Mouse (Mus musculus): ENCODE results near the gene Mrnip.

Gene Mrnip

GRCm38 (mm10) chr11:50154777-50155520, 19.3 kb upstream of the Mrnip start:
- H3K9me3 ChIP-seq (ENCODE audit: low read length): no peaks in the 10 kb centered on the region
- peaks cover 22% of the 10 kb centered on the region for H3K4me1 ChIP-seq (replicated peaks; ENCODE audit: low read depth, low read length)
- no peaks in the 10 kb centered on the region for H3K27me3 ChIP-seq (ENCODE audit: insufficient read depth, low read length)
- no peak for TF ChIP-seq NANOG (IDR thresholded peaks at IDR 0.05; ENCODE audit: borderline replicate concordance, low read length)
- no peak for TF ChIP-seq POU5F1 (IDR thresholded peaks at IDR 0.05; ENCODE audit: borderline replicate concordance, low read length)
- no peak for TF ChIP-seq CTCF (conservative IDR thresholded peaks at IDR 0.05; ENCODE audit: low read length)
- H3K36me3 ChIP-seq (ENCODE audit: insufficient read depth, low read length): peaks cover 82% of the 10 kb centered on the region
- H3K4me3 ChIP-seq (replicated peaks; ENCODE audit: low read length): no peak overlapping the region

- Histone ChIP-seq H3K27me3 (ENCODE audit: insufficient read depth, low read length) (no peaks in the 10 kb centered on the region), H3K9me3 (ENCODE audit: low read length) (no peaks in the 10 kb centered on the region), H3K4me1 (replicated peaks; ENCODE audit: low read depth, low read length) (peaks cover 22% of the 10 kb centered on the region), H3K36me3 (ENCODE audit: insufficient read depth, low read length) (peaks cover 74% of the 10 kb centered on the region), H3K4me3 (replicated peaks; ENCODE audit: low read length) (no peak overlapping the region)
- TF ChIP-seq POU5F1 (IDR thresholded peaks at IDR 0.05; ENCODE audit: borderline replicate concordance, low read length) (no peak), NANOG (IDR thresholded peaks at IDR 0.05; ENCODE audit: borderline replicate concordance, low read length) (no peak), CTCF (conservative IDR thresholded peaks at IDR 0.05; ENCODE audit: low read length) (no peak)
Observed at GRCm38 (mm10) chr11:50155785-50156184, 18.5 kb upstream of the Mrnip start.

- TF ChIP-seq CTCF (conservative IDR thresholded peaks at IDR 0.05; ENCODE audit: low read length) (no peak), NANOG (IDR thresholded peaks at IDR 0.05; ENCODE audit: borderline replicate concordance, low read length) (no peak), POU5F1 (IDR thresholded peaks at IDR 0.05; ENCODE audit: borderline replicate concordance, low read length) (no peak)
- H3K4me1 ChIP-seq (replicated peaks; ENCODE audit: low read depth, low read length): peaks cover 26% of the 10 kb centered on the region
- H3K4me3 ChIP-seq (replicated peaks; ENCODE audit: low read length): no peak overlapping the region
- H3K27me3 ChIP-seq (ENCODE audit: insufficient read depth, low read length): no peaks in the 10 kb centered on the region
- H3K9me3 ChIP-seq (ENCODE audit: low read length): no peaks in the 10 kb centered on the region
- H3K36me3 ChIP-seq (ENCODE audit: insufficient read depth, low read length): peaks cover 64% of the 10 kb centered on the region
Observed at GRCm38 (mm10) chr11:50156725-50157258, 17.5 kb upstream of the Mrnip start.

- no peak for TF ChIP-seq NANOG (IDR thresholded peaks at IDR 0.05; ENCODE audit: borderline replicate concordance, low read length)
- TF ChIP-seq POU5F1 (IDR thresholded peaks at IDR 0.05; ENCODE audit: borderline replicate concordance, low read length): no peak
- no peak for TF ChIP-seq CTCF (conservative IDR thresholded peaks at IDR 0.05; ENCODE audit: low read length)
- peaks cover 48% of the 10 kb centered on the region for H3K36me3 ChIP-seq (ENCODE audit: insufficient read depth, low read length)
- H3K9me3 ChIP-seq (ENCODE audit: low read length): no peaks in the 10 kb centered on the region
- H3K4me1 ChIP-seq (replicated peaks; ENCODE audit: low read depth, low read length): peaks cover 27% of the 10 kb centered on the region
- H3K4me3 ChIP-seq (replicated peaks; ENCODE audit: low read length): no peak overlapping the region
- H3K27me3 ChIP-seq (ENCODE audit: insufficient read depth, low read length): no peaks in the 10 kb centered on the region
Observed at GRCm38 (mm10) chr11:50158346-50158745, 15.9 kb upstream of the Mrnip start.

GRCm38 (mm10) chr11:50159347-50159746, 14.9 kb upstream of the Mrnip start:
- peaks cover 43% of the 10 kb centered on the region for H3K36me3 ChIP-seq (ENCODE audit: insufficient read depth, low read length)
- TF ChIP-seq POU5F1 (IDR thresholded peaks at IDR 0.05; ENCODE audit: borderline replicate concordance, low read length): no peak
- TF ChIP-seq NANOG (IDR thresholded peaks at IDR 0.05; ENCODE audit: borderline replicate concordance, low read length): no peak
- TF ChIP-seq CTCF (conservative IDR thresholded peaks at IDR 0.05; ENCODE audit: low read length): no peak
- no peaks in the 10 kb centered on the region for H3K27me3 ChIP-seq (ENCODE audit: insufficient read depth, low read length)
- H3K9me3 ChIP-seq (ENCODE audit: low read length): no peaks in the 10 kb centered on the region
- H3K4me3 ChIP-seq (replicated peaks; ENCODE audit: low read length): no peak overlapping the region
- H3K4me1 ChIP-seq (replicated peaks; ENCODE audit: low read depth, low read length): peaks cover 18% of the 10 kb centered on the region

- Histone ChIP-seq H3K4me1 (replicated peaks; ENCODE audit: low read depth, low read length) (peaks cover 17% of the 10 kb centered on the region), H3K36me3 (ENCODE audit: insufficient read depth, low read length) (peaks cover 28% of the 10 kb centered on the region), H3K9me3 (ENCODE audit: low read length) (no peaks in the 10 kb centered on the region), H3K27me3 (ENCODE audit: insufficient read depth, low read length) (no peaks in the 10 kb centered on the region), H3K4me3 (replicated peaks; ENCODE audit: low read length) (0 out of 2 replicates have a peak overlapping the region, but pooled peaks have one; percentile 7)
- peak; percentile 99 for TF ChIP-seq CTCF (conservative IDR thresholded peaks at IDR 0.05; ENCODE audit: low read length)
- TF ChIP-seq POU5F1 (IDR thresholded peaks at IDR 0.05; ENCODE audit: borderline replicate concordance, low read length): no peak
- TF ChIP-seq NANOG (IDR thresholded peaks at IDR 0.05; ENCODE audit: borderline replicate concordance, low read length): no peak
Observed at GRCm38 (mm10) chr11:50161578-50162304, 12.5 kb upstream of the Mrnip start.

- no peak overlapping the region for H3K4me3 ChIP-seq (replicated peaks; ENCODE audit: low read length)
- H3K27me3 ChIP-seq (ENCODE audit: insufficient read depth, low read length): no peaks in the 10 kb centered on the region
- TF ChIP-seq CTCF (conservative IDR thresholded peaks at IDR 0.05; ENCODE audit: low read length): no peak
- TF ChIP-seq NANOG (IDR thresholded peaks at IDR 0.05; ENCODE audit: borderline replicate concordance, low read length): no peak
- TF ChIP-seq POU5F1 (IDR thresholded peaks at IDR 0.05; ENCODE audit: borderline replicate concordance, low read length): no peak
- H3K9me3 ChIP-seq (ENCODE audit: low read length): no peaks in the 10 kb centered on the region
- H3K4me1 ChIP-seq (replicated peaks; ENCODE audit: low read depth, low read length): peaks cover 17% of the 10 kb centered on the region
- H3K36me3 ChIP-seq (ENCODE audit: insufficient read depth, low read length): peaks cover 20% of the 10 kb centered on the region
Observed at GRCm38 (mm10) chr11:50162338-50163050, 11.8 kb upstream of the Mrnip start.

- H3K36me3 ChIP-seq (ENCODE audit: insufficient read depth, low read length): peaks cover 24% of the 10 kb centered on the region
- H3K27me3 ChIP-seq (ENCODE audit: insufficient read depth, low read length): no peaks in the 10 kb centered on the region
- no peaks in the 10 kb centered on the region for H3K9me3 ChIP-seq (ENCODE audit: low read length)
- TF ChIP-seq POU5F1 (IDR thresholded peaks at IDR 0.05; ENCODE audit: borderline replicate concordance, low read length): no peak
- TF ChIP-seq NANOG (IDR thresholded peaks at IDR 0.05; ENCODE audit: borderline replicate concordance, low read length): no peak
- TF ChIP-seq CTCF (conservative IDR thresholded peaks at IDR 0.05; ENCODE audit: low read length): no peak
- H3K4me3 ChIP-seq (replicated peaks; ENCODE audit: low read length): no peak overlapping the region
- peaks cover 12% of the 10 kb centered on the region for H3K4me1 ChIP-seq (replicated peaks; ENCODE audit: low read depth, low read length)
Observed at GRCm38 (mm10) chr11:50168352-50168751, 5.9 kb upstream of the Mrnip start.
